Mouse (Mus musculus): ENCODE measurements around the gene Ranbp9. TPM values are rescaled to one million over a fixed set of nuclear protein-coding genes. Genes with fewer than 3 reads are reported as not detected.

The Ranbp9 gene
- total and polyA plus RNA-seq, 3 experiments: 17.1 to 25.9 TPM; not detected in 1

DNA sequence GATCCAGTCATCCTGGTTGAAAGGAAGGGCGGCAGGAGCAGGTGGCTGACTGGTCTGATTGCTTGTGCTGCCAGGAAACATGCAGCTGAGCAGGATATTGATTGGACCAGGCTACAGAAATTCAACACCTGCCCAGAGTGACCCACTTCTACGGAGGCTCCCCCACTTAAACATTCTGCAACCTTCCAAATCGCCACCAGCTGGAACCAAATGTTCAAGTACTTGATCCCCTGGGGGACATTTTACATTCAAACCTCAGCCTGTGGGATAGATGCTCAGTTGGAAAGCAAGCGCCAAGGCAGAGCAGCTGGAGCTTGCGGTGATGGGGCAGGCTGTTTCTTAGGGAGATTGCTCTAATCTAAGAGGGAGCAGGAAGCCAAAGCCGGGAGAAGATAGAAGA lies 35.8 kb upstream of the Ranbp9 start:
- DNase-seq (ENCODE audit: low read depth, low spot score): no peak
- Histone ChIP-seq H3K4me1 (ENCODE audit: control insufficient read depth in 1 of 2, insufficient read depth in 2 of 2, low read length in 2 of 2) (0 out of 4 replicates have a peak, but pooled peaks cover 0 to 3% of the 10 kb centered on the region in 2 experiments), H3K9me3 (replicated peaks; ENCODE audit: insufficient read depth, low read length) (no peaks in the 10 kb centered on the region), H3K79me2 (ENCODE audit: control insufficient read depth, insufficient read depth, low read length, poor library complexity) (no peaks in the 10 kb centered on the region), H3K27ac (ENCODE audit: control insufficient read depth, low read depth, low read length) (no peak overlapping the region), H3K36me3 (ENCODE audit: control insufficient read depth in 1 of 2, insufficient read depth in 2 of 2, low read length in 2 of 2) (no peaks in the 10 kb centered on the region), H3K27me3 (ENCODE audit: control insufficient read depth in 1 of 2, insufficient read depth in 2 of 2, low read length in 2 of 2) (0 out of 4 replicates have a peak, but pooled peaks cover 0 to 1% of the 10 kb centered on the region in 2 experiments), H3K9ac (ENCODE audit: control insufficient read depth, low read depth, low read length, poor library complexity, severe bottlenecking) (no peak overlapping the region), H3K4me3 (ENCODE audit: control insufficient read depth in 1 of 2, insufficient read depth in 1 of 2, low read depth in 2 of 2, low read length in 2 of 2) (no peak overlapping the region)
- TF ChIP-seq POLR2AphosphoS5 (IDR thresholded peaks at IDR 0.05; ENCODE audit: borderline replicate concordance, low read depth, low read length) (no peak), ZC3H11A (IDR thresholded peaks at IDR 0.05; ENCODE audit: low read depth, low read length) (no peak), POLR2AphosphoS2 (IDR thresholded peaks at IDR 0.05; ENCODE audit: low read length) (no peak), UBTF (IDR thresholded peaks at IDR 0.05; ENCODE audit: borderline replicate concordance, insufficient read depth, low read depth, low read length) (no peak), ZKSCAN1 (IDR thresholded peaks at IDR 0.05; ENCODE audit: low read depth, low read length) (no peak), JUND (IDR thresholded peaks at IDR 0.05; ENCODE audit: low read depth, low read length) (no peak), CHD1 (IDR thresholded peaks at IDR 0.05; ENCODE audit: low read depth, low read length) (no peak), HCFC1 (IDR thresholded peaks at IDR 0.05; ENCODE audit: low read depth, low read length) (no peak), USF2 (IDR thresholded peaks at IDR 0.05; ENCODE audit: borderline replicate concordance in 1 of 2, insufficient read depth in 1 of 2, low read depth in 1 of 2, low read length in 2 of 2) (no peak), ZMIZ1 (IDR thresholded peaks at IDR 0.05; ENCODE audit: low read depth, low read length) (no peak), CTCF (IDR thresholded peaks at IDR 0.05 in 2 of 3, conservative IDR thresholded peaks at IDR 0.05 in 1 of 3; ENCODE audit: control insufficient read depth in 1 of 3, insufficient read depth in 1 of 3, low read depth in 2 of 3, low read length in 3 of 3, poor library complexity in 1 of 3, severe bottlenecking in 1 of 3) (no peak), ELF1 (IDR thresholded peaks at IDR 0.05; ENCODE audit: low read depth, low read length) (no peak), BHLHE40 (IDR thresholded peaks at IDR 0.05; ENCODE audit: borderline replicate concordance, low read depth, low read length) (no peak), NELFE (IDR thresholded peaks at IDR 0.05; ENCODE audit: low read depth, low read length) (no peak), TBP (IDR thresholded peaks at IDR 0.05; ENCODE audit: low read depth, low read length) (no peak)

DNA sequence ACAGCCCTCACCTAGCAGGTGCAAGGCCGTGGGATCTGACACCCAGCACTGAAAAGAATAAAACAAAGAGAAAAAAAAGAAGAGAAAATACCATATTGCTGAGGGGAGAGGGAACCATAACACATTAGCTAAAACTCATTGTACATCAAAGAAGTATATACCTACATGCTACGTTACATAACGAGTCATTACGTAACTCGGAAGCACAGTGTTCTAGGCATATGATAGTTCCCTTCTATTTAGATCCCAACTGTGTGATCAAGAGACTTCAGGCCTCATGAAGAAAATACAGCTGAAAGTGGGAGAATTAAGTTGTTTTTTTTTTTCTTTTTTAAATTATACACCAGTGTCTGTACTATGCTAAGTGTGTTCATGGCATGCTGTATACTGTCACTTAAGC lies 35.0 kb upstream of the Ranbp9 start:
- Histone ChIP-seq H3K4me1 (ENCODE audit: control insufficient read depth in 1 of 2, insufficient read depth in 2 of 2, low read length in 2 of 2) (0 out of 4 replicates have a peak, but pooled peaks cover 0 to 3% of the 10 kb centered on the region in 2 experiments), H3K9ac (ENCODE audit: control insufficient read depth, low read depth, low read length, poor library complexity, severe bottlenecking) (no peak overlapping the region), H3K27me3 (ENCODE audit: control insufficient read depth in 1 of 2, insufficient read depth in 2 of 2, low read length in 2 of 2) (0 out of 4 replicates have a peak, but pooled peaks cover 0 to 1% of the 10 kb centered on the region in 2 experiments), H3K79me2 (ENCODE audit: control insufficient read depth, insufficient read depth, low read length, poor library complexity) (no peaks in the 10 kb centered on the region), H3K27ac (ENCODE audit: control insufficient read depth, low read depth, low read length) (no peak overlapping the region), H3K36me3 (ENCODE audit: control insufficient read depth in 1 of 2, insufficient read depth in 2 of 2, low read length in 2 of 2) (no peaks in the 10 kb centered on the region), H3K9me3 (replicated peaks; ENCODE audit: insufficient read depth, low read length) (no peaks in the 10 kb centered on the region), H3K4me3 (ENCODE audit: control insufficient read depth in 1 of 2, insufficient read depth in 1 of 2, low read depth in 2 of 2, low read length in 2 of 2) (no peak overlapping the region)
- TF ChIP-seq EP300 (IDR thresholded peaks at IDR 0.05; ENCODE audit: low read depth in 1 of 2, low read length in 2 of 2) (no peak), POLR2AphosphoS5 (IDR thresholded peaks at IDR 0.05; ENCODE audit: borderline replicate concordance, low read depth, low read length) (no peak), HCFC1 (IDR thresholded peaks at IDR 0.05; ENCODE audit: low read depth, low read length) (no peak), MYB (IDR thresholded peaks at IDR 0.05; ENCODE audit: low read depth, low read length) (no peak), ZC3H11A (IDR thresholded peaks at IDR 0.05; ENCODE audit: low read depth, low read length) (no peak), RCOR1 (IDR thresholded peaks at IDR 0.05; ENCODE audit: low read depth, low read length) (no peak), CTCF (IDR thresholded peaks at IDR 0.05 in 2 of 3, conservative IDR thresholded peaks at IDR 0.05 in 1 of 3; ENCODE audit: control insufficient read depth in 1 of 3, insufficient read depth in 1 of 3, low read depth in 2 of 3, low read length in 3 of 3, poor library complexity in 1 of 3, severe bottlenecking in 1 of 3) (no peak), MEF2A (IDR thresholded peaks at IDR 0.05; ENCODE audit: extremely low read depth, insufficient replicate concordance, low read depth, low read length, poor library complexity, severe bottlenecking) (no peak), NRF1 (IDR thresholded peaks at IDR 0.05; ENCODE audit: insufficient read depth, low read depth, low read length, poor library complexity, severe bottlenecking) (no peak)
- DNase-seq (ENCODE audit: low read depth, low spot score): no peak
